Mouse (Mus musculus) heart, embryonic 16.5 days (tissue): ENCODE measurements around the gene Robo2. TPM values are rescaled to one million over a fixed set of nuclear protein-coding genes. Genes with fewer than 3 reads are reported as not detected.

Experiments
- ATAC-seq: fragments of 200-750 bp; cut with Nextera tagmentation; replicated peaks from 2 replicates; pipeline ENCODE4 v1.8.0; 2017; ENCODE audit warnings: moderate number of reproducible peaks; ENCODE audit not compliant: insufficient read depth, low FRiP score; ENCODE audit errors: extremely low read depth
- H3K27ac ChIP-seq: fragments of 300-500 bp; sonication (generic); 2 replicates; pipeline ENCODE4 v1.5.1; 2014; ENCODE audit warnings: mild to moderate bottlenecking, low read length, control low read depth, moderate library complexity
- H3K27me3 ChIP-seq: fragments of 300-500 bp; sonication (generic); 2 replicates; pipeline ENCODE4 v1.6.1; 2014; ENCODE audit warnings: low read length, mixed read lengths; ENCODE audit not compliant: control insufficient read depth, insufficient read depth
- H3K36me3 ChIP-seq: fragments of 300-500 bp; sonication (generic); 2 replicates; pipeline ENCODE4 v1.6.1; 2014; ENCODE audit not compliant: control insufficient read depth, insufficient read depth
- H3K4me1 ChIP-seq: fragments of 300-500 bp; sonication (generic); 2 replicates; pipeline ENCODE4 v1.6.1; 2014; ENCODE audit warnings: low read length, mixed read lengths; ENCODE audit not compliant: control insufficient read depth, insufficient read depth
- H3K4me2 ChIP-seq: fragments of 300-500 bp; sonication (generic); 2 replicates; pipeline ENCODE4 v1.6.1; 2014; ENCODE audit warnings: low read depth, mild to moderate bottlenecking, control low read depth, low read length
- H3K4me3 ChIP-seq: fragments of 300-500 bp; sonication (generic); 2 replicates; pipeline ENCODE4 v1.5.1; 2014; ENCODE audit warnings: mild to moderate bottlenecking, control low read depth, low read length
- H3K9ac ChIP-seq: fragments of 300-500 bp; sonication (generic); 2 replicates; pipeline ENCODE4 v1.6.1; 2014; ENCODE audit warnings: low read length, control low read depth
- H3K9me3 ChIP-seq: fragments of 300-500 bp; sonication (generic); replicated peaks from 2 replicates; pipeline ENCODE4 v1.6.1; 2016; ENCODE audit warnings: low read length; ENCODE audit not compliant: control insufficient read depth
- WGBS: fragments of 180-500 bp; shearing (Covaris S2); extraction: QIAGEN DNeasy Blood & Tissue Kit; methylation state at CpG from one replicate; pipeline ENCODE4 v1.1.7; 2014; 5-methylcytosine and 5-hydroxymethylcytosine counted together
- polyA plus RNA-seq: library from polyadenylated mRNA; unstranded; fragments of >200 nt; fragmentation: Nextera tagmentation; extraction: Ambion mirVana; gene quantifications from 2 replicates; pipeline ENCODE4 v1.2.1, GENCODE M21; 2015

Gene Robo2
- polyA plus RNA-seq, 1 experiment from 2014 or later = 4.4 TPM

DNA sequence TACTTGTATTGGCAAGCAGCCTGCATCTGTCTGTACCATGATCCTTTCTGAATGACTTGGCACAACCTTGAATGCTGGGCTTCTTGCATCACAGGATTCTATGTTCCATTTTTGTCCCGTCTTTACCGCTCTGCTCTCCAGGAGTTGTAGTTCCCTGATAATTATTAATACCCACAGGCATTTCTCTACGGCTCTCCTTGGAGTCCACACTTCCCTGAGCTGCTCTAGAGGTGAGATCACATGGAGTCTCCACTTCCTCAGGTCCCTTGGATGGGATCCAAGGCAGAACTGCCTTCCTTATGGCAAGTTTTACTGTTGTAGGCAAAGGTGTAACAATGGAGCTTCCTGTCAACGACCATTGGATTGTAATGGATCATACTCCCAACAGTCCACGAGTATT, 37.1 kb downstream of the Robo2 start:
- Histone ChIP-seq H3K27ac (no peak overlapping the region; the same call in 1 of the 2 replicates), H3K27me3 (no peaks in the 10 kb centered on the region), H3K36me3 (no peaks in the 10 kb centered on the region), H3K4me3 (no peak overlapping the region), H3K4me1 (peaks cover 6% of the 10 kb centered on the region), H3K4me2 (no peak overlapping the region), H3K9ac (no peak overlapping the region), H3K9me3 (no peaks in the 10 kb centered on the region)
- ATAC-seq = no peak
- WGBS = 55% methylated on average over 5 of the region's 5 CpGs

- H3K4me2 ChIP-seq = no peak overlapping the region
- H3K27me3 ChIP-seq = no peaks in the 10 kb centered on the region
- ATAC-seq = no peak
- H3K9ac ChIP-seq = no peak overlapping the region
- no peaks in the 10 kb centered on the region for H3K9me3 ChIP-seq
- no peak overlapping the region for H3K27ac ChIP-seq
- H3K4me3 ChIP-seq = no peak overlapping the region
- peaks cover 6% of the 10 kb centered on the region for H3K4me1 ChIP-seq
- WGBS = 91% methylated on average over 3 of the region's 3 CpGs
- no peaks in the 10 kb centered on the region for H3K36me3 ChIP-seq
These were observed 38.2 kb downstream of the Robo2 start for GRCm38 (mm10) chr16:74373407-74373806.

- no peaks in the 10 kb centered on the region for H3K36me3 ChIP-seq
- H3K9me3 ChIP-seq = no peaks in the 10 kb centered on the region
- WGBS = 78% methylated on average over 1 of the region's 1 CpGs
- ATAC-seq = no peak
- no peak overlapping the region for H3K4me2 ChIP-seq
- H3K27me3 ChIP-seq = no peaks in the 10 kb centered on the region
- H3K9ac ChIP-seq = no peak overlapping the region
- H3K4me1 ChIP-seq = peaks cover 6% of the 10 kb centered on the region
- H3K27ac ChIP-seq = no peak overlapping the region
- no peak overlapping the region for H3K4me3 ChIP-seq
These were observed 38.7 kb downstream of the Robo2 start for GRCm38 (mm10) chr16:74372876-74373275.

DNA sequence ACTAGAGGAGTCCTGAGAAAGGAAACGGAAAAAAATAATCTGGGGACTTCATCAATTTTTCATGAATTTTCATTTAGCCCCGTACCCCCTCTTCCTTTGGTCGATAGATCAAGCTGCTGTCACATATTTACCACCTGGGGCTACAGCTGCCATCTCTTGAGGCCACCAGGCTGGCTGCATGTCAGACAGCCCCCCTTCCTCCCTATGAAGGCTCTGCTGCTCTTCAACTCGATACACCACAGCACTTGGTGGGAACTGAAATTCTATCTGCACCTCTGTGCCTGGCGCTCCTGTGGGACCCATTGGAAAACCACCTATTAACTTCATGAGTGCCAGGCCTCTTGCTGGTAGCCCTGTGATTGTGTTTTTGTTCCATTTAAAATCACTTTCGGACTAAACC, 63.2 kb downstream of the Robo2 start:
- no peak for ATAC-seq

GRCm38 (mm10) chr16:74338969-74339630, 72.5 kb downstream of the Robo2 start:
- H3K4me3 ChIP-seq = no peak overlapping the region
- H3K9ac ChIP-seq = no peak overlapping the region
- no peak overlapping the region for H3K27ac ChIP-seq
- H3K4me1 ChIP-seq = no peaks in the 10 kb centered on the region
- WGBS = 70% methylated on average over 9 of the region's 9 CpGs
- no peak overlapping the region for H3K4me2 ChIP-seq
- H3K27me3 ChIP-seq = no peaks in the 10 kb centered on the region
- no peaks in the 10 kb centered on the region for H3K36me3 ChIP-seq
- no peaks in the 10 kb centered on the region for H3K9me3 ChIP-seq
- ATAC-seq = no peak

More for the DNA sequence above, 63.2 kb downstream of the Robo2 start:
- no peak overlapping the region for H3K9ac ChIP-seq
- H3K27me3 ChIP-seq = no peaks in the 10 kb centered on the region
- no peaks in the 10 kb centered on the region for H3K9me3 ChIP-seq
- no peak overlapping the region for H3K4me3 ChIP-seq
- no peaks in the 10 kb centered on the region for H3K36me3 ChIP-seq
- WGBS = 73% methylated on average over 6 of the region's 6 CpGs
- H3K4me1 ChIP-seq = no peaks in the 10 kb centered on the region
- H3K27ac ChIP-seq = no peak overlapping the region
- no peak overlapping the region for H3K4me2 ChIP-seq

- Histone ChIP-seq H3K4me1 (no peaks in the 10 kb centered on the region), H3K9me3 (no peaks in the 10 kb centered on the region; the same call in 1 of the 2 replicates), H3K27me3 (no peaks in the 10 kb centered on the region), H3K27ac (no peak overlapping the region), H3K9ac (no peak overlapping the region), H3K36me3 (no peaks in the 10 kb centered on the region), H3K4me2 (no peak overlapping the region), H3K4me3 (no peak overlapping the region)
- 66% methylated on average over 9 of the region's 9 CpGs for WGBS
- no peak for ATAC-seq
These were observed 89.8 kb downstream of the Robo2 start for GRCm38 (mm10) chr16:74321666-74322371.

DNA sequence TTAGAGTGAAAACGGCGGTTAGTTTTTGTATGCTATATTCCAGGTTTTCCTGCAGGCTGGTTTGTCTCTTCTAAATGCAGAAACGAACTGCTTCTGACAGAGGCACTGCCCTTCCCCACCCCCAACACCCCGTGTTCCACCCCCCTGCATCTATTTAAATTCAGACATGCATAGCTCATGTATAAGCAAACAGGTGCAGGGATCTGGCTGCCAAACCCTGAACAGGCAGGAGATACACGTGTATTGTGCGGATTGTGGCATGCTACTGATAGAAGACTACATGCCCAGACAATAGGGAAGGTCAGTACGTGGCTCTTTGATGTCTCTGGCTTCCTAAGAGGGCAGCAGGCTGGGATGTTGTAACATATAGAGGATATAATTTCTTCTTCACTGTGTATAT, 95.5 kb downstream of the Robo2 start:
- Histone ChIP-seq H3K9me3 (no peaks in the 10 kb centered on the region; the same call in 1 of the 2 replicates), H3K27ac (no peak overlapping the region), H3K4me2 (no peak overlapping the region), H3K4me3 (no peak overlapping the region), H3K27me3 (no peaks in the 10 kb centered on the region), H3K9ac (no peak overlapping the region), H3K36me3 (no peaks in the 10 kb centered on the region), H3K4me1 (no peaks in the 10 kb centered on the region)
- 43% methylated on average over 7 of the region's 7 CpGs for WGBS
- ATAC-seq = no peak

DNA sequence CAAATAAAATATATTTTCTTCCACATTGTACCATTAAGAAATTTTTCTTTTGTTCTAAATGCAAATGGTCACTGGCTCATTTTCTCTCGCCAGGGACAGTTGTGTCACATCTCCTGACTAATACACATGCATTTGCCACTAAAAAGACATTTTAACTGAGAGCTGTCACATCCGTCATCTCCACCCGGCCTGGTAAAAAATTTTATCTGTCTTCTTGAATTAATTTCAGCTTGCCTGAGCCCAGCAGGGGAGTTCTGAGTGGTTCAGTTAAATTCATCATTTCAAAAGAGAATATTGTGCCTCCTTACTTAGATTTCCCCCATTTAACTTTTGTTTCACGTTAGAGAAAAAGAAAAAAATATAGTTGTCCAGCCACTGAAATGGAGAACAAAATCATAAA, 98.4 kb downstream of the Robo2 start:
- H3K4me1 ChIP-seq = no peaks in the 10 kb centered on the region
- no peak for ATAC-seq
- no peaks in the 10 kb centered on the region for H3K27me3 ChIP-seq
- no peak overlapping the region for H3K9ac ChIP-seq
- H3K9me3 ChIP-seq = no peaks in the 10 kb centered on the region
- no peak overlapping the region for H3K4me3 ChIP-seq
- WGBS = 61% methylated on average over 4 of the region's 4 CpGs
- no peak overlapping the region for H3K4me2 ChIP-seq
- no peaks in the 10 kb centered on the region for H3K36me3 ChIP-seq
- H3K27ac ChIP-seq = no peak overlapping the region

- H3K4me2 ChIP-seq = no peak overlapping the region
- WGBS = 55% methylated on average over 6 of the region's 6 CpGs
- H3K9ac ChIP-seq = no peak overlapping the region
- no peaks in the 10 kb centered on the region for H3K36me3 ChIP-seq
- no peaks in the 10 kb centered on the region for H3K4me1 ChIP-seq
- no peaks in the 10 kb centered on the region for H3K27me3 ChIP-seq
- no peak for ATAC-seq
- H3K9me3 ChIP-seq = no peaks in the 10 kb centered on the region
- H3K27ac ChIP-seq = no peak overlapping the region
- no peak overlapping the region for H3K4me3 ChIP-seq
These were observed 104.1 kb downstream of the Robo2 start for GRCm38 (mm10) chr16:74307543-74307887.
